Mouse (Mus musculus) CH12.LX (cell line): Measurements from ENCODE around the gene Dhodh.

Source experiments
- BHLHE40 ChIP-seq: IDR thresholded peaks from 2 replicates; pipeline ENCODE4 v1.6.1; 2011; ENCODE audit warnings: mild to moderate bottlenecking, low read depth, low read length, improper control_type of control experiment
- CHD2 ChIP-seq: IDR thresholded peaks from 2 replicates; pipeline ENCODE4 v1.6.1; 2011; ENCODE audit warnings: low read length, improper control_type of control experiment
- E2F4 ChIP-seq: IDR thresholded peaks from 2 replicates; pipeline ENCODE4 v1.6.1; 2011; ENCODE audit warnings: low read depth, low read length, improper control_type of control experiment; ENCODE audit not compliant: insufficient replicate concordance
- EP300 ChIP-seq: IDR thresholded peaks from 2 replicates; pipeline ENCODE4 v1.6.1; 2011; ENCODE audit warnings: low read length, improper control_type of control experiment
- GABPA ChIP-seq: IDR thresholded peaks from 2 replicates; pipeline ENCODE4 v1.6.1; 2012; ENCODE audit warnings: low read depth, low read length, improper control_type of control experiment, inconsistent platforms; ENCODE audit not compliant: insufficient replicate concordance
- IRF4 ChIP-seq: IDR thresholded peaks from 2 replicates; pipeline ENCODE4 v1.6.1; 2014; ENCODE audit warnings: low read depth, mild to moderate bottlenecking, inconsistent platforms, low read length, improper control_type of control experiment
- MAX ChIP-seq: IDR thresholded peaks from 2 replicates; pipeline ENCODE4 v1.6.1; 2011; ENCODE audit warnings: low read length, improper control_type of control experiment
- ZKSCAN1 ChIP-seq: IDR thresholded peaks from 2 replicates; pipeline ENCODE4 v1.6.1; 2012; ENCODE audit warnings: low read depth, inconsistent platforms, low read length, improper control_type of control experiment, borderline replicate concordance

- TF ChIP-seq MAX: no peak
- no peak for TF ChIP-seq ZKSCAN1
- TF ChIP-seq BHLHE40: no peak
- TF ChIP-seq GABPA: no peak
- TF ChIP-seq IRF4: no peak
- TF ChIP-seq E2F4: no peak
- TF ChIP-seq EP300: no peak
- TF ChIP-seq CHD2: no peak
These were observed 38.9 kb upstream of the Dhodh start for GRCm38 (mm10) chr8:109647331-109647730.
